Mouse (Mus musculus) stomach, embryonic 15.5 days (tissue): ENCODE results near the gene BC005624. TPM values are rescaled to one million over a fixed set of nuclear protein-coding genes. Genes with fewer than 3 reads are reported as not detected.

ENCODE experiments used
- ATAC-seq: fragments of 200-750 bp; cut with Nextera tagmentation; 2 replicates; pipeline ENCODE4 v1.8.0; 2017; ENCODE audit warnings: low read depth, moderate number of reproducible peaks, moderate TSS enrichment; ENCODE audit not compliant: insufficient read depth, low FRiP score
- H3K27ac ChIP-seq: fragments of 300-500 bp; sonication (generic); 2 replicates; pipeline ENCODE4 v1.5.1; 2015; ENCODE audit warnings: mild to moderate bottlenecking, inconsistent platforms
- H3K27me3 ChIP-seq: fragments of 300-500 bp; sonication (generic); replicated peaks from 2 replicates; pipeline ENCODE4 v1.6.1; 2015; ENCODE audit warnings: inconsistent platforms
- H3K36me3 ChIP-seq: fragments of 300-500 bp; sonication (generic); 2 replicates; pipeline ENCODE4 v1.6.1; 2015; ENCODE audit warnings: inconsistent platforms
- H3K4me1 ChIP-seq: fragments of 300-500 bp; sonication (generic); 2 replicates; pipeline ENCODE4 v1.6.1; 2015; ENCODE audit warnings: inconsistent platforms
- H3K4me2 ChIP-seq: fragments of 300-500 bp; sonication (generic); 2 replicates; pipeline ENCODE4 v1.6.1; 2015; ENCODE audit warnings: mild to moderate bottlenecking, inconsistent platforms
- H3K4me3 ChIP-seq: fragments of 300-500 bp; sonication (generic); replicated peaks from 2 replicates; pipeline ENCODE4 v1.5.1; 2015; ENCODE audit warnings: inconsistent platforms
- H3K9ac ChIP-seq: fragments of 300-500 bp; sonication (generic); 2 replicates; pipeline ENCODE4 v1.6.1; 2015; ENCODE audit warnings: inconsistent platforms
- H3K9me3 ChIP-seq: fragments of 300-500 bp; sonication (generic); 2 replicates; pipeline ENCODE4 v1.6.1; 2016; ENCODE audit warnings: inconsistent platforms
- WGBS: fragments of 180-500 bp; shearing (Covaris S2); methylation state at CpG from one replicate; pipeline ENCODE4 v1.1.7; 2015; 5-methylcytosine and 5-hydroxymethylcytosine counted together
- polyA plus RNA-seq: library from polyadenylated mRNA; unstranded; fragments of >200 nt; fragmentation: Nextera tagmentation; extraction: Ambion mirVana; gene quantifications from 2 replicates; pipeline ENCODE4 v1.2.1, GENCODE M21; 2015

Gene BC005624
- 53.8 TPM in 2 replicates for polyA plus RNA-seq

GRCm38 (mm10) chr2:30981790-30982513 lies at the start of gene BC005624, which contains the start of gene Usp20:
BC005624 (minus strand) TSS chr2:30982201.
Usp20 (plus strand) TSS chr2:30982279.
- H3K27ac ChIP-seq, result peak within 1 kb of the TSS; percentile 65
- H3K9ac ChIP-seq, result peak within 1 kb of the TSS; percentile 36

GRCm38 (mm10) chr2:31026642-31027041 lies 44.6 kb upstream of the BC005624 start:
- no peak overlapping the region for H3K4me3 ChIP-seq
- peak overlapping the region; percentile 52; the same call in 1 of the 2 replicates for H3K27ac ChIP-seq
- H3K36me3 ChIP-seq, result peaks cover 15% of the 10 kb centered on the region; the same call in 1 of the 2 replicates
- no peaks in the 10 kb centered on the region for H3K4me1 ChIP-seq
- no peak overlapping the region for H3K9ac ChIP-seq
- no peak overlapping the region for H3K4me2 ChIP-seq
- 52% methylated on average over 8 of the region's 8 CpGs for WGBS
- H3K27me3 ChIP-seq, result no peaks in the 10 kb centered on the region
- no peak for ATAC-seq
- no peaks in the 10 kb centered on the region for H3K9me3 ChIP-seq

More at GRCm38 (mm10) chr2:30981790-30982513, at the start of gene BC005624, which contains the start of gene Usp20:
- peaks cover 29% of the 10 kb centered on the region for H3K4me1 ChIP-seq
- H3K27me3 ChIP-seq, result no peaks in the 10 kb centered on the region
- H3K9me3 ChIP-seq, result no peaks in the 10 kb centered on the region
- H3K4me2 ChIP-seq, result peak within 1 kb of the TSS; percentile 77
- ATAC-seq, result peak; percentile 97
- under 1% methylated on average over 66 of the region's 66 CpGs for WGBS
- H3K36me3 ChIP-seq, result peaks cover 20% of the 10 kb centered on the region; the same call in 1 of the 2 replicates
- H3K4me3 ChIP-seq, result peak within 1 kb of the TSS; percentile 67

GRCm38 (mm10) chr2:31025458-31025857 lies 43.5 kb upstream of the BC005624 start:
- ATAC-seq, result no peak
- H3K36me3 ChIP-seq, result peaks cover 15% of the 10 kb centered on the region; the same call in 1 of the 2 replicates
- H3K4me2 ChIP-seq, result no peak overlapping the region
- H3K27me3 ChIP-seq, result no peaks in the 10 kb centered on the region
- no peaks in the 10 kb centered on the region for H3K4me1 ChIP-seq
- no peak overlapping the region for H3K4me3 ChIP-seq
- no peak overlapping the region for H3K27ac ChIP-seq
- 75% methylated on average over 3 of the region's 3 CpGs for WGBS
- no peaks in the 10 kb centered on the region for H3K9me3 ChIP-seq
- no peak overlapping the region for H3K9ac ChIP-seq

GRCm38 (mm10) chr2:31024618-31025370 lies 42.8 kb upstream of the BC005624 start:
- Histone ChIP-seq H3K4me3 (no peak overlapping the region), H3K9me3 (no peaks in the 10 kb centered on the region), H3K27ac (no peak overlapping the region), H3K36me3 (peaks cover 15% of the 10 kb centered on the region; the same call in 1 of the 2 replicates), H3K4me1 (no peaks in the 10 kb centered on the region), H3K4me2 (no peak overlapping the region), H3K27me3 (no peaks in the 10 kb centered on the region), H3K9ac (no peak overlapping the region)
- ATAC-seq, result no peak
- 25% methylated on average over 5 of the region's 5 CpGs for WGBS

- WGBS, result 68% methylated on average over 5 of the region's 5 CpGs
Observed at GRCm38 (mm10) chr2:31023940-31024339, 41.9 kb upstream of the BC005624 start.

GRCm38 (mm10) chr2:31020202-31020601 lies 38.2 kb upstream of the BC005624 start:
- ATAC-seq, result no peak
- Histone ChIP-seq H3K4me3 (no peak overlapping the region), H3K36me3 (no peaks in the 10 kb centered on the region; the same call in 1 of the 2 replicates), H3K9me3 (no peaks in the 10 kb centered on the region), H3K4me1 (no peaks in the 10 kb centered on the region), H3K27me3 (no peaks in the 10 kb centered on the region), H3K4me2 (no peak overlapping the region), H3K27ac (no peak overlapping the region), H3K9ac (no peak overlapping the region)
- WGBS, result 75% methylated on average over 2 of the region's 2 CpGs

More at GRCm38 (mm10) chr2:31023940-31024339, 41.9 kb upstream of the BC005624 start:
- Histone ChIP-seq H3K4me1 (no peaks in the 10 kb centered on the region), H3K36me3 (peaks cover 15% of the 10 kb centered on the region; the same call in 1 of the 2 replicates), H3K27ac (no peak overlapping the region), H3K4me2 (no peak overlapping the region), H3K9me3 (no peaks in the 10 kb centered on the region), H3K4me3 (no peak overlapping the region), H3K9ac (no peak overlapping the region), H3K27me3 (no peaks in the 10 kb centered on the region)
- no peak for ATAC-seq

GRCm38 (mm10) chr2:31019011-31019410 lies 37.0 kb upstream of the BC005624 start:
- no peak overlapping the region for H3K4me3 ChIP-seq
- 85% methylated on average over 8 of the region's 8 CpGs for WGBS
- H3K36me3 ChIP-seq, result no peaks in the 10 kb centered on the region; the same call in 1 of the 2 replicates

GRCm38 (mm10) chr2:31018519-31018918 lies 36.5 kb upstream of the BC005624 start:
- no peaks in the 10 kb centered on the region for H3K27me3 ChIP-seq
- H3K4me2 ChIP-seq, result no peak overlapping the region
- no peak overlapping the region for H3K9ac ChIP-seq
- H3K4me1 ChIP-seq, result no peaks in the 10 kb centered on the region
- H3K36me3 ChIP-seq, result no peaks in the 10 kb centered on the region; the same call in 1 of the 2 replicates
- no peak overlapping the region for H3K4me3 ChIP-seq
- WGBS, result 82% methylated on average over 8 of the region's 8 CpGs
- no peaks in the 10 kb centered on the region for H3K9me3 ChIP-seq
- no peak for ATAC-seq
- no peak overlapping the region for H3K27ac ChIP-seq

More at GRCm38 (mm10) chr2:31019011-31019410, 37.0 kb upstream of the BC005624 start:
- Histone ChIP-seq H3K27ac (no peak overlapping the region), H3K9me3 (no peaks in the 10 kb centered on the region), H3K4me1 (no peaks in the 10 kb centered on the region), H3K4me2 (no peak overlapping the region), H3K27me3 (no peaks in the 10 kb centered on the region), H3K9ac (no peak overlapping the region)
- no peak for ATAC-seq

GRCm38 (mm10) chr2:31017625-31018317 lies 35.8 kb upstream of the BC005624 start:
- WGBS, result 89% methylated on average over 18 of the region's 18 CpGs
- H3K9ac ChIP-seq, result no peak overlapping the region
- H3K27me3 ChIP-seq, result no peaks in the 10 kb centered on the region
- H3K27ac ChIP-seq, result no peak overlapping the region
- ATAC-seq, result no peak
- H3K36me3 ChIP-seq, result no peaks in the 10 kb centered on the region; the same call in 1 of the 2 replicates
- H3K4me2 ChIP-seq, result no peak overlapping the region
- no peaks in the 10 kb centered on the region for H3K9me3 ChIP-seq
- no peak overlapping the region for H3K4me3 ChIP-seq
- H3K4me1 ChIP-seq, result no peaks in the 10 kb centered on the region

- WGBS, result 72% methylated on average over 14 of the region's 14 CpGs
- H3K9me3 ChIP-seq, result no peaks in the 10 kb centered on the region
Observed at GRCm38 (mm10) chr2:31013371-31014120, 31.5 kb upstream of the BC005624 start.

GRCm38 (mm10) chr2:31007208-31007607 lies 25.2 kb upstream of the BC005624 start:
- no peaks in the 10 kb centered on the region; the same call in 1 of the 2 replicates for H3K4me1 ChIP-seq
- no peak overlapping the region for H3K9ac ChIP-seq
- no peak overlapping the region for H3K4me2 ChIP-seq
- H3K36me3 ChIP-seq, result peaks cover 3% of the 10 kb centered on the region; the same call in 1 of the 2 replicates
- no peaks in the 10 kb centered on the region for H3K27me3 ChIP-seq
- H3K4me3 ChIP-seq, result no peak overlapping the region
- H3K9me3 ChIP-seq, result no peaks in the 10 kb centered on the region
- H3K27ac ChIP-seq, result no peak overlapping the region
- 54% methylated on average over 5 of the region's 5 CpGs for WGBS
- ATAC-seq, result no peak

More at GRCm38 (mm10) chr2:31013371-31014120, 31.5 kb upstream of the BC005624 start:
- Histone ChIP-seq H3K4me3 (no peak overlapping the region), H3K36me3 (no peaks in the 10 kb centered on the region; the same call in 1 of the 2 replicates), H3K4me2 (no peak overlapping the region), H3K4me1 (no peaks in the 10 kb centered on the region), H3K27me3 (no peaks in the 10 kb centered on the region), H3K27ac (no peak overlapping the region), H3K9ac (no peak overlapping the region)
- ATAC-seq, result no peak
